Mouse (Mus musculus) kidney, postnatal 0 days (tissue): Measurements from ENCODE around the gene Robo1. TPM values are rescaled to one million over a fixed set of nuclear protein-coding genes. Genes with fewer than 3 reads are reported as not detected.

Experiments
- ATAC-seq: fragments of 200-750 bp; cut with Nextera tagmentation; replicated peaks from 2 replicates; pipeline ENCODE4 v1.8.0; 2017; ENCODE audit warnings: low read depth, moderate number of reproducible peaks, moderate TSS enrichment, moderate library complexity; ENCODE audit not compliant: low FRiP score
- DNase-seq: peaks from one replicate; pipeline ENCODE4 v3.0.0-alpha.2; 2016; ENCODE audit warnings: low spot score
- H3K27ac ChIP-seq: fragments of 300-500 bp; sonication (generic); 2 replicates; pipeline ENCODE4 v1.5.1; 2014; ENCODE audit warnings: mild to moderate bottlenecking
- H3K27me3 ChIP-seq: fragments of 300-500 bp; sonication (generic); 2 replicates; pipeline ENCODE4 v1.6.1; 2014; ENCODE audit warnings: low read length, mixed read lengths; ENCODE audit not compliant: insufficient read depth
- H3K36me3 ChIP-seq: fragments of 300-500 bp; sonication (generic); 2 replicates; pipeline ENCODE4 v1.6.1; 2014; ENCODE audit warnings: low read length, mixed read lengths; ENCODE audit not compliant: insufficient read depth
- H3K4me1 ChIP-seq: fragments of 300-500 bp; sonication (generic); replicated peaks from 2 replicates; pipeline ENCODE4 v1.6.1; 2014; ENCODE audit warnings: antibody characterized with exemption, low read length, mixed read lengths; ENCODE audit not compliant: insufficient read depth
- H3K4me2 ChIP-seq: fragments of 300-500 bp; sonication (generic); 2 replicates; pipeline ENCODE4 v1.6.1; 2014; ENCODE audit warnings: mild to moderate bottlenecking, low read length, moderate library complexity, mixed read lengths
- H3K4me3 ChIP-seq: fragments of 300-500 bp; sonication (generic); replicated peaks from 2 replicates; pipeline ENCODE4 v1.5.1; 2014; ENCODE audit warnings: low read depth, low read length
- H3K9ac ChIP-seq: fragments of 300-500 bp; sonication (generic); 2 replicates; pipeline ENCODE4 v1.6.1; 2014; ENCODE audit warnings: low read depth, low read length
- H3K9me3 ChIP-seq: fragments of 300-500 bp; sonication (generic); replicated peaks from 2 replicates; pipeline ENCODE4 v1.6.1; 2016; ENCODE audit warnings: low read length, inconsistent platforms, mixed read lengths
- CTCF ChIP-seq: IDR thresholded peaks from 2 replicates; pipeline ENCODE4 v1.5.1; 2016; ENCODE audit warnings: antibody characterized with exemption, low read depth, mild to moderate bottlenecking, moderate library complexity
- WGBS: fragments of 180-500 bp; shearing (Covaris S2); extraction: QIAGEN DNeasy Blood & Tissue Kit; methylation state at CpG from one replicate; pipeline ENCODE4 v1.1.7; 2014; 5-methylcytosine and 5-hydroxymethylcytosine counted together
- polyA plus RNA-seq: library from polyadenylated mRNA; unstranded; fragments of >200 nt; fragmentation: Nextera tagmentation; extraction: Ambion mirVana; gene quantifications from 2 replicates; pipeline ENCODE4 v1.2.1, GENCODE M21; 2015

The Robo1 gene
- polyA plus RNA-seq, 1 experiment from 2014 or later = 14.5 TPM

DNA sequence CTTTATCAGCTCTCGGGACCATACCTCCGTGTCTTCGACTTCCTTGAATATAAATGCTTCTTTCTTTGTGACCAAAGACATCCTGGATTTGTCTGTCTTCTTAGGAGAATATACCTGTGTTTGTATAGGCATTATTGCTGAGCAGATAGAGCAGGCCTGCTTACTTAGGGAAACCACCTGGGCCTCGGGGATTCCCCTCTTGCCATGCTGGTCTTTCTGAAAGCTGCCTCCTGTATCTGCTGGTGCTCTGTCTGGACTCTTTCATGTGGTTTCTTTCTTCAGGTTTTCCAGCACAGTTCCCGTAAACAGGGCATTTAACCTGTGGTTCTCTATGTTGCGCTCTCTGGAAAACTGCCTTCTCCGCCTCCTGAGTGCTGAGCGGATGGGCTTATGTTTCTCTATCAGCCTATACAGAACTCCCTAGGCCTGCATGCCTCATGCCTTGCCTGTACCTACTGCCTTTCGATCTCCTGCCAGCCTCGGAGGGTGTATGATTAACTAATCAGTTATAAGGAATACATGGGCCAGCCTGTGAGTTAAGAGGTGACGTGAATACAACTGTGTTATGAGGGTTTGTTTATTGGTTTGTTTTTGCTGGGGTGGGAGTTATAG is 370.9 kb downstream of the Robo1 start:
- ATAC-seq (no peak), DNase-seq (no peak)
- Histone ChIP-seq H3K9ac (no peak overlapping the region), H3K4me2 (no peak overlapping the region), H3K36me3 (no peaks in the 10 kb centered on the region), H3K9me3 (no peaks in the 10 kb centered on the region), H3K27ac (no peak overlapping the region), H3K27me3 (no peaks in the 10 kb centered on the region), H3K4me1 (no peaks in the 10 kb centered on the region), H3K4me3 (no peak overlapping the region)
- WGBS = 69% methylated on average over 11 of the region's 11 CpGs
- no peak for TF ChIP-seq CTCF

DNA sequence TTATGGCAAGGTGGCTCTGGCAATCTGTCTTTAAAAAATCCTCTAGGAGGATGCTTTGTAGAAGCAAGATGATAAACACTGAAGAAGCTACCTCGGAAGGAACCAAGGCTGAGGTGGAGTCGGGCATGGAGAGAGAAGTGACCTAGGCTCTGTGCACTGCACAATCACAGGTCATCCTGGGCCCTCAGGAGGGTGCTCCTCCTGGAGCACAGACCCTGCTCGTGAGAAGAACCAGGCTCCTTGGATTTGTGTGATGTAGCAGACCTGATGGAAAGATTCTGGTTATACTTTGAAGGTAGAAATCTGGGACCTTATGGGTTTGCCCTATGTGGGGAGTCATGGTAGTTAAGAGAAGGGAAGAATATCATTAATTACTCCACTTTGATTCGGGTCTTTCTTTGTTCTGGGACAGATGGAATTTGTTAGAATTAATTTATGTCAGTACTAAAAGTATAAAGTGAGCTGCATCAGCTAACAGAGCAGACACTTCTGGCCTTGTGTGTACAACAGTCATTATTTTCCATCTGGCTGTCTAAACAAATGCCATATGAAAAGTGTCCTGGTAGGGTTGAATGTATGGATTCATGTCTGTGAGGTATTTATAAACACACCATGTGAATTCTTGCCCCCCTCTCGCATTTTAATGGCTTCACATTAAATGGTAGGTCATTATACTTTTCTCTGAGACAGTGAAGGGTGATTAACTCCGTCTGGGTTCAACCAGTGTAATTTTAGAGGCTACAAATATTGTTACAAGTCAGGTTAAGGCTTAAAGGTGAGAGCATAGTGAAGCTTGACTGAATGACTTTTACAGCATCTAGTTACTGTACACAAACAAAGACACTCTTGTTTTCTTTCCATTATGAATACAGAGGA is 377.7 kb downstream of the Robo1 start:
- no peak overlapping the region for H3K27ac ChIP-seq
- DNase-seq (peak; percentile 78), ATAC-seq (peak; percentile 43; the same call in 1 of the 2 replicates)
- no peak overlapping the region for H3K4me3 ChIP-seq
- H3K4me1 ChIP-seq = peaks cover 23% of the 10 kb centered on the region
- no peak overlapping the region for H3K9ac ChIP-seq
- H3K9me3 ChIP-seq = no peaks in the 10 kb centered on the region
- WGBS = 24% methylated on average over 6 of the region's 6 CpGs
- no peaks in the 10 kb centered on the region for H3K36me3 ChIP-seq
- TF ChIP-seq CTCF = no peak
- H3K27me3 ChIP-seq = no peaks in the 10 kb centered on the region
- H3K4me2 ChIP-seq = no peak overlapping the region

DNA sequence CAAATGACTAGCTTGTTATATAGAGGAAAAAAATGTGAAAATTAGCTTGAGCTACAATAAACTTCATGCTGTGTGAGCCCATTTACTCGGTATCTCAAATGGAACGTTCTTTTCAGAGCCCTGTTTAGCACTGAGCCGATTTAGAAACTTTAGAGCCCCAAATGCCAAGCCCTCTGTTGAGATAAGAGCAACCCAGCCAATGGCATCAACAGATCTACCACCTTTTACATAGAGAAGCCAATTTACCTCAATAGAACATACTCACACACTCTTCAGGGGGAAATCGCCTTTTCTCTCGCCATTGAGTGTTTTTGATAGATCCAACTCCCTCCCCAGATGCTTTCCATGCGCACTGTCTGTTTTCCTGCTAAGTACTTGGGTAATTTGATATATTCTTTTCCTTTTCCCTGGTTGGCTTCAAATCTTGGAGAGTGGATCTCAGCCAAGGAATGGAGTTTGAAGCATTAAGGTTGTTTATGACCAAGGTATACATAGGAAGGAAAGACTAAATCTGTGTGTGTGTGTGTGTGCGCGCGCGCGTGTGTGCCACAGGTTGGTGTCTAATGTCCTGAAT is 378.5 kb downstream of the Robo1 start:
- ATAC-seq (peak; percentile 43; the same call in 1 of the 2 replicates), DNase-seq (peak; percentile 82)
- no peak for TF ChIP-seq CTCF
- Histone ChIP-seq H3K36me3 (no peaks in the 10 kb centered on the region), H3K4me2 (peak overlapping the region; percentile 35; the same call in 1 of the 2 replicates), H3K4me3 (no peak overlapping the region), H3K9me3 (no peaks in the 10 kb centered on the region), H3K27me3 (no peaks in the 10 kb centered on the region), H3K27ac (peak overlapping the region; percentile 32; the same call in 1 of the 2 replicates), H3K4me1 (peaks cover 23% of the 10 kb centered on the region), H3K9ac (no peak overlapping the region)
- WGBS = 37% methylated on average over 11 of the region's 11 CpGs

- 25% methylated on average over 3 of the region's 3 CpGs for WGBS
- no peaks in the 10 kb centered on the region for H3K9me3 ChIP-seq
- no peaks in the 10 kb centered on the region for H3K27me3 ChIP-seq
- H3K27ac ChIP-seq = no peak overlapping the region
- H3K9ac ChIP-seq = no peak overlapping the region
- H3K36me3 ChIP-seq = no peaks in the 10 kb centered on the region
- ATAC-seq (no peak; the same call in 1 of the 2 replicates), DNase-seq (peak; percentile 57)
- no peak for TF ChIP-seq CTCF
- H3K4me1 ChIP-seq = peaks cover 23% of the 10 kb centered on the region
- no peak overlapping the region for H3K4me2 ChIP-seq
- H3K4me3 ChIP-seq = no peak overlapping the region
Measured at GRCm38 (mm10) chr16:72687651-72688050, 379.5 kb downstream of the Robo1 start.

DNA sequence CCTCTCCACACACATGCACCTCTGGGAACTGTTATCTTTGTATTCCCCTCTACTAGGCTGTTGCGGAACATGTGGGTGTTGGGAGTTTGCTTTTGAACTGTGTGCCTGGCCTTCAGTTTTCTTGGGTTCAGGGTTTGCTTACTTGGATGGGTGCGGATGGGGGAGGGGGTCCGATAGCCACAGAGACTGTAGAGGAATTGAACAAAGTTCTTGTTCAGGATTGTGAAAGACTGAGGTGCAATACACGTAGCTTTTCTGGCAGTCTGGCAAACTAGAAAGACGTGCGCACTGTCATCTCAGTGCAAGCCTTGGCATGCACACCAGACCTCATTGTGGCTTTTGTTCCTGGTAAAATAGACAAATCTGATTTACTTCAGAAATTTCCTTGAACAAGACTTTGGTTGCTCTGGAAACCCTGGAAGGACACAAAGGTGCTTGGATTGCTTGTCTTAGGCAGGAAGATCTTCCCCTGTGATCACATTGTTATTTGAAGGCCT is 380.1 kb downstream of the Robo1 start:
- 86% methylated on average over 6 of the region's 6 CpGs for whole genome bisulfite sequencing
- ATAC-seq (no peak), DNase-seq (no peak)
- Histone ChIP-seq H3K9me3 (no peaks in the 10 kb centered on the region), H3K27me3 (no peaks in the 10 kb centered on the region), H3K36me3 (no peaks in the 10 kb centered on the region), H3K4me1 (peaks cover 23% of the 10 kb centered on the region), H3K4me3 (no peak overlapping the region), H3K27ac (no peak overlapping the region), H3K4me2 (no peak overlapping the region), H3K9ac (no peak overlapping the region)
- no peak for TF ChIP-seq CTCF

DNA sequence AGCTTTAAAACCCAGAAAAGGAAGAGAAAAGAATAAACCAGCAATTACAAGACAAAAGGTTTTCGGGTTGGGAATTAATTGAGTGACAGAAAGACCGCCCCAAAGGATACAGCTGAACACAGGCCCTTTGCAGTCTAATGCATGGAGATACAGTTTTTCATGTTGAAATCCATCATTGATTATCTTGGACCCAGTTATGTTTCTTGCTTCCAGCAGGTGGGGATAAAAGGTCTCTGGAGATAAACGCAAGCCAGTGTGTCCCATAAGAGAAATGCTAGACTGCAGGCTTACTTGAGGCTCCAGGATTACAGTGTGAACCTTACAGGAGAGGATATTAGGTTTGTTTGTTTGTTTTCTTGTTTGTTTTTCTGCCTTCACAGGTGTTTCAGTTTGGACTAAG is 383.8 kb downstream of the Robo1 start:
- H3K4me2 ChIP-seq = no peak overlapping the region
- TF ChIP-seq CTCF = peak; percentile 72
- DNase-seq = peak; percentile 73
- no peaks in the 10 kb centered on the region for H3K36me3 ChIP-seq
- H3K27ac ChIP-seq = no peak overlapping the region
- ATAC-seq = no peak
- no peaks in the 10 kb centered on the region for H3K27me3 ChIP-seq
- no peak overlapping the region for H3K9ac ChIP-seq
- WGBS = 54% methylated on average over 3 of the region's 3 CpGs
- H3K9me3 ChIP-seq = no peaks in the 10 kb centered on the region
- peaks cover 16% of the 10 kb centered on the region for H3K4me1 ChIP-seq
- no peak overlapping the region for H3K4me3 ChIP-seq
